Mouse (Mus musculus) adipocyte (in vitro differentiated cells): Measurements from ENCODE around the gene Irak3.

Source experiments
- DNase-seq: peaks from one replicate; pipeline ENCODE4 v3.0.0-alpha.2; 2016; ENCODE audit warnings: low spot score

Irak3 gene

GRCm38 (mm10) chr10:120092548-120092947 lies 109.4 kb downstream of the Irak3 start:
- DNase-seq = no peak
